Mouse (Mus musculus) cerebellum, adult 8-10 months (tissue): ENCODE results near the gene Cacna1c.

ENCODE experiments used
- DNase-seq: peaks from one replicate; pipeline ENCODE4 v3.0.0; 2022

The Cacna1c gene

DNA sequence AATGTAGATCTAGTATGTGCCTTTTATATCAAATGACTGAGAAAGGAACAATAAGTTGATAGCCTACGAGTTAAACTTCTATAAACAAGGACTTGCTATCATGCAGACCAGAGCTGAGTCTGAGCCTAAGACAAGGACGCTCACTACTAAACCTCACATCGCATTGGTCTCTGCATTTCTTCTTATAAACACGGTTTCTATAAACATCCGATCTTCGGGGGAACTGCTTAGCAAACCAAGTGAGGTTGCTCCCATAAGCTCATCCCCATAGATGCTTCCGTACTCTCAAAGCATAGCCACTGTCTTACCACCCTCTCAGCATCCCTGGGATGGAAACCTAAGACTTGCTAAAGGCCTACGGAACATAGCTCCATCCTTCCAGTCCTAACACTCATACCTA lies 108.3 kb downstream of the Cacna1c start:
- DNase-seq, result no peak

DNA sequence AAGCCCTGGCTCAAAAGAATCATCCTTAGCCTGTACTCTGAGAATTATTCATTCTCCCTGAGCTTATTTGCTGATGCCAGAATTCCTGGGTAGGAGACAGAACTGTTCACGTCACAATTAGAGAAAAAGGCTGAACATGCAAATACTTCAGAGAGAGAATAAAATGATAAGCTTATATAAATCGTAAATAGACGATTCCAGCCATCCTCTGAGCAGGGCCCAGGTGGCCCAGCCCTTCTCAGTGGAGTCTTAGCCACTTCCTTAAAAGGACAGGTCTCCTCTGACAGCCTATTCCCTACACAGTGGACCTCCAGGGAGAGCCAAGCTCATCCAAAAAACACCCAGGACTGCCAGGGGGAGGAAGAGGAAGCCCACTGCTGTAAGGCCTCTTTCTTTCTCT lies 110.4 kb downstream of the Cacna1c start:
- no peak for DNase-seq

DNA sequence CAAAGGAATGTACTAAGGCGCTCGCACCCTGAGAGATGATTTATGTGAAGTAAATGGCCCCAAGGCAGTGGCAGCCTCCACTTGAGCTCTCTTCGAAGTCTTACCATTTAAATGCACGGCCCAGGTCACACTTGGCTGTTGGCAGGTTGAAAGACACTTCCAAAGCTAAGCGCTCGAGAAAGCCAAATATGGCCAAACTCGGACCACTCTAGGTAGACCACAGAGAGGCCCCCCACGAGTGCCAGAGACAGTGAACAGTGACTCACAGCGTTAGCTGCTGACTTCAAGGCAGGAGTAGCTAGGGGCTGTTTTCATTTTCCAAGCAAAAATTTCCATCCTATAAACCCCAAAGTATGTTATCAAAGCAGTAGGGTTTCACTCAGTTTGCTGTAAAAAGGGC lies 111.7 kb downstream of the Cacna1c start:
- no peak for DNase-seq

DNA sequence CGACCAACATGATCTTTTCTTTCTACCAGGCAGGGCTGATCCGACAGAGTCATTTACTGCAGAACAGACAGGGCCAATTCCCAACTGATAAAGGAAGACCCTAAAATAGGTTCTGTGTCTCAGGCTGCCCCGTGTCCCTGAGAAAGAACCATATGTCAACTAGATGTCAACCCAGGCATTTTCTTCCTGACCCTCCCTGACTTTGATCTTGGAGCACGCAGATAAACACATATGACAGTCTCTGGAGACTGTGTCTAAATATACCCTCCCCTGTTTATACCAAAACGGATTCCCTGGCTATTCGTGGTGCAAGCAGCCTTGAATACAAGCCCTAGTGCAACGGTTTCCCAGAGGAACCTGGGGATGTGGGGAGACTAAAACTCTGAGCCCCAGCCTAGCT lies 112.7 kb downstream of the Cacna1c start:
- DNase-seq, result no peak

DNA sequence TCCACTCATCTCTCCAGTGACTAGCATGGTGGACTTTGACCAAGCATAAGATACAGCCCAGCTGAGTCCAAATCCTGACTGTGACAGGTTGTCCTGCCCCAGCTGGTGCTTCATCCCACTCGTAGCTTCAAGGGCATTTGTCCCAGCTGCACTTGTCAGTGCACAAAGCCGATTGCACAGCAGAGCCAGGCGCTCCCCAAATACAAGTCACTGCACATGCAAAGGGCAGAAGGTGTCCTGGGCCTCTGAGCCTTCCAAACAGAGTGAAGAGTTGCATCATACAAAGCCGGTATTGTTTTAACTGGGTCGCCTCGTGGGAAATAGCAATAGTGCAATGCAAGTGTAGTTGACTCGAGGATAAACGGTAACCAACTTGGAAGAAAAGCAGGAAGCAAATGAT lies 113.6 kb downstream of the Cacna1c start:
- DNase-seq, result no peak

DNA sequence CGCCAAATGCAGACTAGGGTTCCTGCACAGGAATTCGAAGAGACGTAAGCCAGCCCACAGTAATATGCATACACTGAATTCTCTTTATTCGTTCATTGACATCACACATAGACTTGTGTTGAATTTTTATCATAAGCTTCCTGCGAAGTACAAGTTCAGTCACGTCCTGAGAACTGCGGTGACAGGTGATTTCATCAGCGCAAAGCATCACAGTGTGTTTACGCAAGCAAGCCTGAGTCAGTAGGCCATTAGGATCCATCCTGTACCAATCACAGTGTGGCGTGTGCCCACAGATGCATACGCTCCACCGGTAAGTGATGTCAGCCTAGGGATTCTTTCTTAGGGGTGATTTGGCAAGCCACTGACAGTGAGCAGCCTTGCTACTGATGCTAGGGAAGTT lies 114.6 kb downstream of the Cacna1c start:
- DNase-seq, result no peak

DNA sequence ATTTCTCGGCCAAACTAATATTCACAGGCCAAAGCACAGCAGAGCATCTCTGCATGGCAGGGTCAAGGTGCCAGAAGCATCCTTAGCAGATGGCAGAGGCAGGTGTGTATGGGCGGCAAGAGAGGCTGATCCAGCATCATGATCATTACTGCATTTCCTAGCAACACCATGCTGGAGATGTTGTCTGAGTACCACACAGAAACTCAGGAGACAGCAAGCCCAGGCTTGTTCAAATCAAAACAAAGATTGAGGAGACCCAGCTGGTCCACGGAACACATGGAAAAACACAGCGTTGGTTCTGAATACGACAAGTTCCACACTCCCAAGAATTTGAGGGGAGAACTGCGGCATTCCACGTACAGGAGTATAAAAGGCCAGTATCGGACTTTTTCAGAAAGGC lies 116.6 kb downstream of the Cacna1c start:
- DNase-seq, result peak; percentile 70

DNA sequence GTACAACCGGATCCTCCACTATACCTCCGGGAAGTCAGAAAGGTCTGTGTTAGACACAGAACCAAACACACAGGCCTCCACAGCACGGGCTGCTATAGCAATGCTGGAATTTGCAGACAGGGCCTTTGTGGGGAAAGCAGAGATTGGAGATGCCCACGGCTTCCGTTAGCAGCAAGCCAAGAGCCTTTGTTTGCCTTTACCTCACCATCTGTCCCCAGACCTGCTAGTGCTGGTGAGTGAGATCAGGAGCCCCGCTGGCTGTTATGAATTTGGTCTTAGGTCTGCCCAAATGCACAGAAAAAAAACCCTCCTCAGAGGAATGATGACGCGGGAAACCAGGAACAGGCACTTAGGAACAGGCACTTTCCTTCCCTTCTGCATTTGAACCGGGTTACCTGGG lies 117.3 kb downstream of the Cacna1c start:
- DNase-seq, result peak; percentile 78

DNA sequence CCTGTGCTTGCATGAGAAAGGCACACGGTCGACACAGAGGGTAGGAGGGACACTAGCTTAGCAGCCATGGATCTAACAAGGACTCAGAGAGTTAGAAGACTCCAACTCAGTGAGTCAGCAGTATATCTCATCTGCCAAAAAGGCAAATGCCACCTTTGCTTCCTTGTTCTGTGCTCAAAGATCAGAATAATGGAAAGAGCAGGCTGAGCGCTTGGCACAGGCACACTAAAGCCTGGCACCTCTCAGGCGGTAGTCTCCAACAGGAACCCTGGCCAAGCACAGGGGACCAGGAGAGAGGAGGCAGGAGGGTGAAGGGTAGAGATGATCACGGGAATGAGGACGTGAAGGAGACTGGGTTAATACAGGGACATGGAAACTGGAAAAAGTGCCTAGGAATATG lies 119.0 kb downstream of the Cacna1c start:
- peak; percentile 82 for DNase-seq

DNA sequence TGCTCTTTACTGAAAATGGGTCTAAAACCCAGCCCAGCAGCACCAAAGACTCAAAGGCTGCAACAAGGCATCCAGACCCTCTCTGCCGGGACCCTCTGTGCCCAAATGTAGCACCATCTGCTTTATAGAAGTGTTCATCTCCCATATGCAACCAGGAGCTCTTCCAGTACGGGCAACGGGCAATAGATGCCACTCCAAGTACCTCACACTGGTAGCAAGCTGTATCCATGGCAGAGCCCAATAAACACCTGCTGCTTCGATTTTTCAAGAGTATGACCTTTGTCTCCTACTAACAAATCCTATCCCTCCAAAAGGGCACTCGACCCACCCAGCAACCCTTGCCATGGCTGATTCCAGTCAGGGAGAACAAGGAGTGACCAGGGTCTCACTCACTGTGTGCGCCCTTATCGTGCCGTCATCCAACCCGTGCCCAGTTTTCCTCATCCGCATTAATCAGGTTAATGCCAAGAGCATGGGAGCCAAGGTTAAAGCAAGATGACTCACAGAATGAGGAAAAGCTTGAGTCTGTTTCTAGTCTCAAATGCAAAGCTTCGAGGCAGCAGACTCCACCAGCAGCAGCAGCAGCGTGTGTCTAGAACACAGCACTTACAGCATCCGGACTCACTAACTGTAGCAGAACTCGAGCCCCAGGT lies 122.7 kb downstream of the Cacna1c start:
- no peak for DNase-seq

DNA sequence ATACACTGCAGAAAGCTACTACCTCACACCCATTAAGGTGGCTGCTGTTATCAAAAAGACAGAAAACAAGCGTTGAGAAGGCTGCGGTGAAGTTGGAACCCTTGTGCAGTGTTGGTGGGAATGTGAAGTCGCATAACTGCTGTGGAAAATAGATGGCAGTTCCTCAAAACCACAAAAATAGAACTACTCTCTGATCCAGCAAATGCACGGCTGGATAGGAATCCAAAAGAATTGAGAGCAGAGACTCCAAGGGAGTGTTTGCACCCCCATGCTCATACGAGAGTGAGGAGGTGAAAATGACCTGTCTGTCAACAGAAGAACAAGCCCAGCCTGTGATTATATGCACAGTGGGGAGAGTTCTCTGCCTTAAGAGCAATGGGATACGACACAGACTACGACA lies 123.4 kb downstream of the Cacna1c start:
- no peak for DNase-seq

DNA sequence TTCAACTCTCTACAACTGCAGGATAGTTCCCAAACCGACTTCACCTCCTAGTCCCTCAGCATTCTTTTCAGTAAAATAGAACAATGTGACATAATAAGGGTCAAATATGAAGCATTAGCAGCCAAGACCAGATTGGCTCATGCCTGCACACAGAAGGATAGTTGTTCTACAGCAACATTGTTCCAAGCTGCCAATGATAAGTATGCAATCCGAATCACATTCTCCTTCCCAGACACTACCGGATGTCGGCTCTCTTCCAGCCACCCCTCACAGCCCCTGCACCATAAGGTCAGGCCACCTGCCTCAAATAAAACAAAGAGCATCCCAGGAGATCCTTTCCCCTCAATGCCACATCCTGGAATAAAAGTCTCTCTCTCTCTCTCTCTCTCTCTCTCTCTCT lies 125.4 kb downstream of the Cacna1c start:
- DNase-seq, result no peak

DNA sequence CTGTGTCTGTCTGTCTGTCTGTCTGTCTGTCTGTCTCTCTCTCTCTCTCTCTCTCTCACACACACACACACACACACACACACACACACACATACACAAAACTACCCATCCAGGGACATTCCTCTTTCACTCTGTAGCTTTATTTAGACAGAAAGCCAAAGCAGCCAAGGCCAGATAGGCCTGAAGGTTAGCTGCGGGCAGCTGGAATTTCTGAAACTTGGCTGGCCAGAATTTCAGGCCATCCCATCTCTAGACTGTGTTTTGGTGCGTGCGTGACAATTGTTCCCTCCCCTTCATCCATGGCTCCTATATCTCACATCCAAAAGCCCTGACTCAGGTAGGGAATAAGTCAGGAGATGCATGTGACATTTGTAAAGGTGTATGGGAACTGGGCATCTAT lies 125.9 kb downstream of the Cacna1c start:
- no peak for DNase-seq

DNA sequence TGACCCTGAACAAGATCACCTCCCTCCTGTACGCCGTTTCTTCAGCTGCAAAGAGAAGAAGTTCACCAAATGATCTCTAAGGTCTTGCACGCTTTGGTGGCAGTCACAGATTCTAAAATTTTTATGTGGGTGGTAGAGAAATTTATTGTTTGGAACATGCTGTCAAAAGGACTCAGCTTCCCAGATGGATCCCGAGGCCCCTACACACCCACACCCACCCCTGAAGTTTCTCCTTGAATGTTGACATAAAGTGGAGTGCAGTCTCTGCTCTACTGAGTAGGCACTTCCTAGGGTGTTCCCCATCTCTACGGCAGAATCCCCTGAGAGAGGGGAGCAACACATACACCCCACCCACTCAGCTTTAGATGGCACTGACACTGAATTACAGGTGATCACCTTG lies 127.1 kb downstream of the Cacna1c start:
- no peak for DNase-seq

DNA sequence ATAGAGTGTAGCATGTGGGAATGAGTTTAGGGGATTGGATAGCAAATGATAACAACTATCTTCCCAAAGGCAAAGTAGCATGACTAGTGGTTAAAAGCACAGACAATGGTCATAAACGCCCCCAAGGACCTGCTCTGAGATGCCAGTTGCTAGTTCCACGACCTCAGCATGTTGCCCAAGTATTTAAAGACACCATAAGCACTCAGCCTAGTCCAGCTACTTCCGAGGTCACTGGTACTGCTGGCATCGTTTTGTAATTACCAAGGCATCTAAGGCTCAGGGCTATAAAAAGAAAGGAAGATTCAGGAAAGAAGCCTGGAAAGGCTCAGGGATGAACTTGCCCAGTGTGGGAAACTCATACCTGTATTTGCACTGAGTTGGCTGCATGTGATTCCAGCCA lies 127.6 kb downstream of the Cacna1c start:
- no peak for DNase-seq

DNA sequence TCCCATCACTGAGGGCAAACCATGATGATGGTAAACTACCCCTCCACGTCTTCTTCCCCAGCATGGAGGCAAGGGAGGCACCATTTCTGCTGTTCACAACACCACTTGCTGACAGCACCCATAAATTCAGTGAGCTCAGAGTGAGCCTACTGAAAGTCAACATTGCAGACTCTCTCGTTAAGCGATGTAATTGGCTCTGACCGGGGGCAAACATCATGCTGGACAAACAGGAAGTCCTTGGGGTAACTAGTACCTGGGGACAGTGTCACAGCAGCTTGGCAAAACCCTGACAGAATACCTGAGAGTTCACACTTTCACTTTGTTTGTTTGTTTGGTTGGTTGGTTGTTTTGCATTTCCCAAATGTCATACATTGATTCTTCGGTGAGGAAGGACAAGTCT lies 131.3 kb downstream of the Cacna1c start:
- DNase-seq, result no peak

DNA sequence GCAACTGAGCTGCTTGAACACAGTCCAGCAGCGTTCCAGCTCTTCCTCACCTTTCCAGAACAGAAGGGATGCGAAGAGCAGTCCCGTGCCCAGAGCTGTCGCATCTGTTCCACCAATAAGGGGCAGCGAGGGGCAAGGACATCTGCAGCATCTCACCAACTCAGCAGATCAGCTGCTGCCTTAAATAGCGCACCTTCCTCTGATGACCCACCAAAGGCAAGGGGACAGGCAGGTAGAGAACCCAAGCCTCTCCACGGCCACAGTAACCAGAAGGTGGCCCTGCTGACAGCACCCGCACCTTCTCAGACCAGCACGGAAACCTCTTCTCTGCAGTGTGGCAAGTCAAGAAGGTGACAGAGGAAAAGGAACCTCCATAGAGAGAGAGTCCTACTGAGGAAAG lies 131.8 kb downstream of the Cacna1c start:
- no peak for DNase-seq

DNA sequence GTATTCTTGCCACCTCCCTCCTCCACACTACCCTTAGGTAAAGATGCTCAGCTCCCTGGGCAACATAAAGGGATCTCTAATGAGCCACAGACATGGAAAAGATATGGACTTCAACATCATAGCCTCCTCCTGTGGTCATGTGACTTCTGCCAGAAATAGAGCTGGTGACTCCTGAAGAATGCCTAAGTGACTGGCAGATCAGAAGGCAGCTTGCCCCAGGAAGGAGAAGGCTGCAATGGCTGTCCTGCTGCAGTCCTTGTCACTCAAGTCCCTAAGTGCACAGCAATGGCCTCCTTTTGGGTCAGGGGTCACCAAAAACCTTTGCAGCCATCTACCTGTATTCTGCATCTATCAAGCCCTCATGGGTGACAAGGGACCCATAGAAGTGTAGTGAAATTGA lies 133.5 kb downstream of the Cacna1c start:
- no peak for DNase-seq

DNA sequence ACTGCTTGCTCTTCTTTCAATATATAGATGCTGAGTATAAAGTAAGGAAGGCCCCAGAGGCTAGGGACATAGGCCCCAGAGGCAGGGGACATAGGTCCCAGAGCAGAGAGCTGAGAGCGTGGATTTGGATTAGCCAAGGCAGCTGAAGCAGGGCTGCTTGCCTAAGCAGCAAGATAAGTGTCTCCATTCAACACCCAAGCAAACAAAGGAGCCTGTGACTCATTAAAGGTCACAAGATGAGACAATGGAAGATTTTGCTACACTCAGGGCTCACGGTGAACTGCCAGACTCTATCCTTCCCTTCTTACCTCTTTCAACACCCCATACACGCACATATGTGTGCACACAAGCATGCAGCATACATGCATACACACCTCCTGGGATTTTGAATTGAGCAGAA lies 137.3 kb downstream of the Cacna1c start:
- DNase-seq, result no peak

DNA sequence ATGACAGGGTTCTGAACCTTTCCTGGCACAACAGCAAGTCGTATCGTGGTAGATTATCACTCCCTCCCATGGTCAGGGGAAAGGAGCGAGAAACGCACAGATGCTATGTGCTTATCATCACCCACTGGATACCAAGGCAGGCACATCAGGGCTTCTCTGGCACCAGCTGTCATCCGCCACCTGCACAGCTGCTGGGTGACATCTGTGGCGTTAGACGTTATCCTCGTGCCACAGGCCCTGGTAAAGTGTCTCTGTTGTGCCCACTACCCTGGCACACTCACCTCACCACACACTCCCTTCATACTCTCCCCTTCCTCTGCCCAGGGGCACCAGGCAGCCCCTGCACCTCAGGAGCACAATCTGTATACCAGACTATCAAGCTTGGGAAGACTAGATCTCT lies 137.8 kb downstream of the Cacna1c start:
- no peak for DNase-seq

DNA sequence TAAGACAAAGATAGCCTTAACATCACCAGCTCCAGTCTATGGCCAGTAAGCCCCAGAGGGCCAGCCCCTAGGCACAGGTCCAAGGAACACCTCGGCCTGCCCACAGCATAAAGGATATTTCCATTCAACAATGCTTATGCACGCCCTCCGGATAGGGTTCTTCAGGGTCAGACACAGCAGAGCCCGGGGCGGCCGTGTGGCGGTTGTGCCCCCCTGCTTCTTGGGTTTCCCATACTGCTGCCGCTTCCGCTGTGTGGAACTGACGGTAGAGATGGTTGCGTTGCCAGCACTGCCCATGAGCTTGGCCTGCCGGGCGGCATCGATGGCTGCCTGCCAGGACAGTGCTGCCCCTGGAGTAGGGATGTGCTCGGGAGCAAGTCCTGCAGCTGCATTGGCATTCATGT lies 139.1 kb downstream of the Cacna1c start:
- DNase-seq, result no peak

DNA sequence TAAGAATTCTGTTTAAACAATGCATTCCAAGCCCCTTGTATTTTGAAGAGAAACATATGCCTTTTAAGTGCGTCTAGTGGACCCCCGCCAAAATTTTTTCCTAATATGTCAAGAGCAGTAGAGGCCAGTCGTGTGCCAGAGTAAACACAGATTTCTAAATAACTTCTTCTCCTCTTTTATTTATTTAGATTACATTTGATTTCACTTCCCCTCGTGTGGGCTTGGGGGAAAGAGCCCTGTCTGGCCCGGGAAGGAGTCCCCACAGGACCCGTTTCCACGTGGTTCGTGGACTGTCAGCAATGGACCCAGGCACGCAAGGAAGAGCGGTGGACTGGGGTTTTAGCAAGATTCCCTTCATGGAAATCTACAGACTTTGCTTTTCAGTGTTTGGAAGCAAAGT lies 143.4 kb downstream of the Cacna1c start:
- DNase-seq, result no peak

DNA sequence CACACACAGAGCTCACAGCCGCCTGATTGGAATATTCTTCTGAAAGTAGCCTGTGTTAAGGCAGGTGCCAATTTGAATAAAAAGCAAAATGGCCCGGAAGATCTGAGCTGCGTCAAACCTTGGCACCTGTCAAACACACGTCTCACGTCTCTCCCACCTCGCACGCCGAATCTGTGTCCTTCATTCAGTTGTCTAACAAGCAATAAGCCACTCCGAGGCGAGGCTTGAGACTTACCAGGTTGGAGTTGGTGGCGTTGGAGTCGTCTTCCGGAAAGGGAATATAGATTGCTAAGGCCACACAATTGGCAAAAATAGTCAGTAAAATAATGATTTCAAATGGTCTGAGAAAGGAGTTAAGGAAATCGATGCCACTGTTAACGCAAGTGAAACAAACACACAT lies 143.9 kb downstream of the Cacna1c start:
- no peak for DNase-seq

DNA sequence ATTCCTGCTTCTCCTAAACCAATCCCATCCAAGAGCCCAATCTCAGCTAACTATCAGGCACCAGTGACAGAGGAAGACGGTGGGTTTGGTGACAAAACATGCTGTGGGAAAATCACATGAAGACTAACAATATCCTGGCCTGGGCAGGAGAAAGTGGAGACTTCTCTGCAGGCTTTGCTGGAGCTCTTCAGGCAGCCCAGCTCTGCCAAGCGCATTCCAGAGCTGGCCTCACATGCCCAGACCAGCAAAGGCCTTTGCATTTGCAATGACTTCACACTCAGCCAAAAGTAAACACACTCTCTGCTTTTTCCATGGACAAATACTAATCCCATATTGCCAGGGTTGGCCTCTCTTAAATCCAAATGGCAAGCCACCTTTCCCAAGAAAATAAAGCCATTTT lies 144.5 kb downstream of the Cacna1c start:
- DNase-seq, result no peak

DNA sequence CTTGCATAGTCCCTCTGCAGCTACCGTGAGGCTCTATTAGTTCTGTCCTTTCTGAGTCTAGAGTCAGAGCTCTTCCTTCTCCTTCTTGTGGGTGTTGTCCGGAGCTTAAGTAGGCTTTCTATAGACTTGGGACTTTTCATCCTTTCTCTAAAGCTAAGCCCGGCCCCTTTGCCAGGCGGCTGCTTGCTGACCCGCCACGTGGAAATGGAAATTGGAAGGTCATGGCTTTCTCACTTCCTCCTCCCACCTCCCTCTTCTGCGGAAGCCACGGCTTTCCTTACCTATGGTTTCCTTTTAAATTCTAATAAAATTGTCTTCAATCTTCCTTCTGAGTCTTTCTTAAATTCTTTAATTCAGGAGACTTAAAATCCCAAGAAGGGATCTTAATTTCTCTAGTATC lies 148.9 kb downstream of the Cacna1c start:
- no peak for DNase-seq

DNA sequence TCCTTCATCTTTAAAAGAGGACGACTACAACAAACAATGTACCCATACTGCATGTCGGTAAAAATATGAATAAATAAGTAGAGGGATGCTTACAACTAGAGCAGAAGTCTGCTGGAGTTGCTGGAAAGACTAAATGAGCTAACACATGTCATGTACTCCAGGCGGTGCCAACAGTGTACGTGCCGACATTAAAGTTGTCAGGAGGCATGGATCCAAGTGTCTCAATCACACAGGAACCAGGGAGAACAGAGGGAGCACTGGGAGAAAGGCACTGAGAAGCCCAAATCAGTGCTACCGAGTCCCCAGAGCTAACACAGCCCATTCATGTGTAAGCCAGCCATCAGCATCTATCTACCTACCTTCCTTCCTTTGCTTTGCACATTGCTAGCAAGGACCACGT lies 150.7 kb downstream of the Cacna1c start:
- DNase-seq, result no peak
